Mouse (Mus musculus): ENCODE results near the gene 1700037H04Rik.

- TF ChIP-seq EP300 (IDR thresholded peaks at IDR 0.05; ENCODE audit: insufficient read depth, low read depth, low read length) (no peak), CTCF (IDR thresholded peaks at IDR 0.05) (no peak)
Measured at GRCm38 (mm10) chr2:131105989-131106388, 53.9 kb downstream of the 1700037H04Rik start.

All from heart, adult 2 months (tissue).